Mouse (Mus musculus) small intestine, adult 2 months (tissue): Measurements from ENCODE around the gene Cdsn. TPM values are rescaled to one million over a fixed set of nuclear protein-coding genes. Genes with fewer than 3 reads are reported as not detected.

Source experiments
- H3K27ac ChIP-seq: fragments of 200-500 bp; 2 replicates; pipeline ENCODE4 v1.5.1; 2012; ENCODE audit warnings: low read depth, low read length, control low read depth, inconsistent platforms; ENCODE audit not compliant: insufficient read depth
- H3K27me3 ChIP-seq: fragments of 200-500 bp; 2 replicates; pipeline ENCODE4 v1.6.1; 2012; ENCODE audit warnings: mild to moderate bottlenecking, moderate library complexity, low read length, inconsistent platforms; ENCODE audit not compliant: control insufficient read depth, insufficient read depth
- H3K36me3 ChIP-seq: fragments of 200-500 bp; 2 replicates; pipeline ENCODE4 v1.6.1; 2012; ENCODE audit warnings: mild to moderate bottlenecking, low read length, control low read depth, inconsistent platforms; ENCODE audit not compliant: control insufficient read depth, insufficient read depth
- H3K4me1 ChIP-seq: fragments of 200-500 bp; 2 replicates; pipeline ENCODE4 v1.6.1; 2012; ENCODE audit warnings: low read length, inconsistent platforms, mixed read lengths; ENCODE audit not compliant: control insufficient read depth, insufficient read depth, insufficient read length
- H3K4me3 ChIP-seq: fragments of 200-500 bp; 2 replicates; pipeline ENCODE4 v1.5.1; 2012; ENCODE audit warnings: low read depth, mild to moderate bottlenecking, control low read depth, inconsistent platforms, low read length, moderate library complexity
- CTCF ChIP-seq: fragments of 200-500 bp; IDR thresholded peaks from 2 replicates; pipeline ENCODE4 v1.5.1; 2012; ENCODE audit warnings: low read depth, mild to moderate bottlenecking, control low read depth, inconsistent platforms, low read length, moderate library complexity, mixed read lengths; ENCODE audit not compliant: insufficient replicate concordance, insufficient read length; ENCODE audit errors: extremely low read depth
- POLR2A ChIP-seq: fragments of 200-500 bp; IDR thresholded peaks from 2 replicates; pipeline ENCODE4 v1.6.1; 2012; ENCODE audit warnings: low read depth, mild to moderate bottlenecking, control low read depth, inconsistent platforms, low read length, moderate library complexity
- WGBS: fragments of 180-500 bp; shearing (Covaris S2); methylation state at CpG from one replicate; pipeline ENCODE4 v1.1.7; 2018; 5-methylcytosine and 5-hydroxymethylcytosine counted together
- polyA plus RNA-seq: library from polyadenylated mRNA; depleted of rRNA; stranded (reverse); fragments of >200 nt; gene quantifications from 2 replicates; pipeline ENCODE4 v1.2.3, GENCODE M21; 2012; rRNA removed

The Cdsn gene
- 0.08 and 0.39 TPM in 2 replicates for polyA plus RNA-seq

DNA sequence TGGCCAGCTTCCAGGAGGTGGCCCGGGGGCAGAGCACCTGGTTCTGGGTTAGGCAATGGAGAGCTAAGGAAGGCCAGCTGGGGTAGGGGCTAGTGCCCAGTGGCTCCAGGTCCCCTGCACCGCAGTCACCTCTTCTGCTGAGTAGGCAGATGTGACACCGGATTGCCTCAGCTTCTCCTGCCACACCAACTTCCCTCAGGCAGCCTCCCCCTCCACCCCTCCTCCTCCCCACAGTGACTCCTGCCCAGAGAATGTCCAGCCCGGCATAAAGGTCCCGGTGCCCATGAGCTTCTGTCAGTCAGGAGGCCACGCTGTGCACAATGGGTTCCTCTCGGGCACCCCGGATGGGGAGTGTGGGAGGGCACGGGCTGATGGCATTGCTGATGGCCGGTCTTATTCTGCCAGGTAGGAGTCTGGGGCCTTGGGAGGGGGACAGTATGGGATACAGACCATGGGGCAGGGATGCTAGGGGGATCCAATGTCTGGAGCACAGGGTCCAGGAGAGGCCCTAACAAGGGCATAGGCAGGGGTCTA is at the start of gene Cdsn:
Gene Cdsn (plus strand): TSS at position 248 of the 534 bp plus-strand sequence.
- TF ChIP-seq CTCF (no peak), POLR2A (no peak)
- H3K27ac ChIP-seq = no peak within 1 kb of the TSS

GRCm38 (mm10) chr17:35502226-35502625 is 49.7 kb upstream of the Cdsn start:
- no peak overlapping the region for H3K4me3 ChIP-seq
- no peaks in the 10 kb centered on the region for H3K27me3 ChIP-seq
- no peaks in the 10 kb centered on the region for H3K4me1 ChIP-seq
- TF ChIP-seq POLR2A = no peak
- TF ChIP-seq CTCF = no peak
- H3K27ac ChIP-seq = no peak overlapping the region
- no peaks in the 10 kb centered on the region for H3K36me3 ChIP-seq
- WGBS = 55% methylated on average over 6 of the region's 6 CpGs

More for the DNA sequence above, at the start of gene Cdsn:
- H3K36me3 ChIP-seq = no peaks in the 10 kb centered on the region
- H3K27me3 ChIP-seq = no peaks in the 10 kb centered on the region
- H3K4me3 ChIP-seq = no peak within 1 kb of the TSS
- WGBS = 92% methylated on average over 10 of the region's 10 CpGs
- peaks cover 16% of the 10 kb centered on the region for H3K4me1 ChIP-seq

- Histone ChIP-seq H3K36me3 (no peaks in the 10 kb centered on the region), H3K4me1 (no peaks in the 10 kb centered on the region), H3K27ac (no peak overlapping the region), H3K4me3 (no peak overlapping the region), H3K27me3 (no peaks in the 10 kb centered on the region)
- whole genome bisulfite sequencing = 40% methylated on average over 5 of the region's 5 CpGs
- TF ChIP-seq CTCF (no peak), POLR2A (no peak)
These were observed 49.2 kb upstream of the Cdsn start for GRCm38 (mm10) chr17:35502762-35503161.

DNA sequence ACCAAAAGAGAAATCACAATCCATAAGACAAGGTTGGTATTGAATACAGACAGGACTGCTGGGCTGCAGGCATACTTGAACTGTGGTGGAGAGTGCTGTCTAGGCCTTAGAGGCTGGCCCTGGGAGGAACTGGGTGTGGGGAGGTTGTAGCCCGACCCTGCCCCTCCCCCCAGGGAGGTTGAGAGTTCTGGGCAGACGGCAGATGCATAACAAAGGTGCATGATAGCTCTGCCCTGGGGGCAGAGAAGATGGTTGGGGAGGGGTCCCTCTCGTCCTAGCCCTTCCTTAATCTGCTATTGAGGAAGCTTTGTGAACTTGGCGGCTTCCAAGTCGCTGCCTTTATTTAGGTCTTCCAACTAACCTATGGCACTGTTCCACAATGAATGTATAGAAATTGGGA is 48.1 kb upstream of the Cdsn start:
- WGBS = 56% methylated on average over 5 of the region's 5 CpGs
- no peak for TF ChIP-seq CTCF
- no peak for TF ChIP-seq POLR2A
- Histone ChIP-seq H3K4me1 (no peaks in the 10 kb centered on the region), H3K36me3 (no peaks in the 10 kb centered on the region), H3K27me3 (no peaks in the 10 kb centered on the region), H3K4me3 (no peak overlapping the region), H3K27ac (no peak overlapping the region)

- Histone ChIP-seq H3K4me1 (no peaks in the 10 kb centered on the region), H3K36me3 (no peaks in the 10 kb centered on the region), H3K27me3 (no peaks in the 10 kb centered on the region; the same call in 1 of the 2 replicates), H3K4me3 (no peak overlapping the region), H3K27ac (no peak overlapping the region)
- no peak for TF ChIP-seq CTCF
- no peak for TF ChIP-seq POLR2A
- 71% methylated on average over 8 of the region's 8 CpGs for WGBS
These were observed 47.1 kb upstream of the Cdsn start for GRCm38 (mm10) chr17:35504628-35505481.

- Histone ChIP-seq H3K4me1 (no peaks in the 10 kb centered on the region), H3K36me3 (no peaks in the 10 kb centered on the region), H3K4me3 (no peak within 1 kb of the TSS), H3K27ac (no peak within 1 kb of the TSS), H3K27me3 (no peaks in the 10 kb centered on the region; the same call in 1 of the 2 replicates)
- WGBS = 86% methylated on average over 13 of the region's 13 CpGs
- TF ChIP-seq POLR2A (no peak), CTCF (no peak)
These were observed 46.2 kb upstream of the Cdsn start, which contains the start of gene Pou5f1 for GRCm38 (mm10) chr17:35505776-35506175. TSS of gene Pou5f1 (plus strand) at chr17:35506018.

DNA sequence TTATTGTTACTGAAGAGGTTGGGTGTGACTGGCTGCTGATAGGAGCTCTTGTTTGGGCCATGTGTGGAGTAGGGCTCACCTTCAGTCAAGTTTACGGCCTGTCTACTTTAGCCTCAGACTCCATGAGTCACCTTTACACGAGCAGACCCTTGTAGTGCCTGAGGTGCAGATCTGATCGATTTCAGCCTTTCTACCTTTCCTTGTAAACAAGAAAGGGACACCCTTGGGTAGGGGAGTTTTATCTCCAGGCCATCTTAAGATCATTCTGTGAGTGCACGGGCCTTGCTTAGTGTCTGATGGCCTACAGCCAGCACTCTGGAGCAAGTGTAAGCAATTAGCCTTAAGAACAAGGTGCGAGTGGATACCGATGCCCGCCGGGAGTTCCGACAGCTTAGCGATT is 45.0 kb upstream of the Cdsn start:
- Histone ChIP-seq H3K4me3 (no peak overlapping the region), H3K4me1 (no peaks in the 10 kb centered on the region), H3K36me3 (no peaks in the 10 kb centered on the region), H3K27ac (no peak overlapping the region), H3K27me3 (no peaks in the 10 kb centered on the region; the same call in 1 of the 2 replicates)
- WGBS = 18% methylated on average over 10 of the region's 10 CpGs
- TF ChIP-seq POLR2A = no peak
- no peak for TF ChIP-seq CTCF
